Mouse (Mus musculus): ENCODE results near the gene Rap1gap.

The Rap1gap gene

DNA sequence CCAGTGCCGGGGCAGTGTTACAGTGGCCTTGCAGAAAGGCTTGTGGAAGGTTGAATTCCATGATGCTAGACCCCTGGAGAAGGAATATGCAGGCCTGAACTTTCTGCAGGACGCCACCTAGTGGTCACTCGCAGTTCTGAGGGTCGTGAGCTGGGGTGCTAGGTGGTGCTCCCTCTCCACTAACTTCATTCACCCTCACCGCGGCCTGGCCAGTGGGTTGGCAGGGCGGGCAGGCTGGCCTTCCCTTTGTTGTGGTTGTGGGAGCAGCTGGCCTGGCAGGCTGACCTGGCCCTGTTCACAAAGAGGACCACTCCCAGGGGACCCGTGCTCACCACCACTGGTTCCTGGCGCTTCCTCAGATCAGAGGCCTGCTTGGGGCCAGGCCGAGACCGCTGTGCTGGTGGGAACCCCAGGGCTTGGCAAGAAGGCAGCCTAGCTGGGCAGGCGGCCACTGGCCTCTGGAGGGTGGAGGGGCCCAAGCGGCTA is 80.0 kb downstream of the Rap1gap start:
- DNase-seq (ENCODE audit: extremely low read depth, low read depth): no peak

- DNase-seq (ENCODE audit: extremely low read depth, low read depth): no peak
These were observed 82.6 kb downstream of the Rap1gap start for GRCm38 (mm10) chr4:137747091-137747490.

DNA sequence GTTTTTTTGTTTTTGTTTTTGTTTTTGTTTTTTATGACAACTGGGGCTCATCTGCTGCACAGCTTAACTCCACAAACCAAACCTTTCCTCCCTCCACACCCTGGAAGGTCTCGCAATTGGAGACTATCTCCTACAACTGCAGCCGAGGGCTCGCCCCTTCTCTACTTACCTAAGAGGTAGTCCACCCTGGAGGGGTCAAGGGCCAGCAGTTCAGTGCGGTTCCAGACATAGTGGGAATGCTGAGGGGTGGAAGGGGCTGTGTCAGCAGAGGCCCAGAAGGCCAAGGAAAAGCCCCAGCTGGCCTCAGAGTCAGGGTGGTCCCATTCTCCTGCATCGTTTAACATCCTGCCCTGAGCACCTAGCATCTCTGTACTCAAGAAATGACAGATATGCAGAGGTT is 83.1 kb downstream of the Rap1gap start:
- no peak for DNase-seq (ENCODE audit: extremely low read depth, low read depth)

- no peak for DNase-seq (ENCODE audit: extremely low read depth, low read depth)
These were observed 84.2 kb downstream of the Rap1gap start for GRCm38 (mm10) chr4:137748726-137749125.

DNA sequence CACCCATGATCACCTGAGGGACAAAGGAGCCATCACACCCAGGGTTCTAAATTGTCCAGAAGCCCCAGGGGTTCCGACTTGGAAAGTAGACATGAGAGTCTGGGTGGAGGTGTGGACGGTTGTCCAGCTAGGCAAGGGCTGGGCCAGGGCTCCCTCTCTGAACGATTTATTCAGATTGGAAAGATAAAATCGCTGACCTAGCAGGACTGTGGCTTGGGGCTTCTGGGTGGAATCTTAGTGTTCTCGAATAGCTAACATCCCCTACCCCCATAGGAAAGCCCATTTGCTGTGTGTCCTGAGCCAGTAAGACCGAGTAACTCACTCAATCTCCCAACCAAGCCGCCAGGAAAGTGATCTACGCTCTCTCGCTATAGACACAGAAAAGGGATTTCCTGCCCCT is 85.2 kb downstream of the Rap1gap start:
- no peak for DNase-seq (ENCODE audit: extremely low read depth, low read depth)

GRCm38 (mm10) chr4:137750121-137750520 is 85.6 kb downstream of the Rap1gap start:
- no peak for DNase-seq (ENCODE audit: extremely low read depth, low read depth)

GRCm38 (mm10) chr4:137751310-137751709 is 86.8 kb downstream of the Rap1gap start:
- peak; percentile 80 for DNase-seq (ENCODE audit: extremely low read depth, low read depth)

GRCm38 (mm10) chr4:137751717-137752116 is 87.2 kb downstream of the Rap1gap start:
- no peak for DNase-seq (ENCODE audit: extremely low read depth, low read depth)

DNA sequence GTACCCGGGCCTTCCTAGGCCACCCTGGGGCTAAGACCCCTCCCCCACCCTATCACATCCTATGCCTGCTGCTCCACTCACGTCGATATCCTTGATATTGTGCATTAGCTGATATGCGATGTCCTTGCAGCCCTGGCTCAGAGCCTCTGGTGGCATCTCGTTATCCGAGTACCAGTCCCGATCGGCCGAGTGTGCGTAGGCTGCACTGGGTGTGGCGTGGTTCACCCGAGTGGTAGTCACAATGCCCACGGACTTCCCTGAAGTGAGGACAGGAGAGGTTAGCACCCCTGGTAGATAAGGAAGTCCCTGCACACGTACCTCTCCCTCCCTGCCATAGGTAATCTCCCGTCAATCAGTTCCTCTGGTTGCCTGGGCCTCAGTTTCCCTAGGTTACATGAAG is 87.9 kb downstream of the Rap1gap start:
- no peak for DNase-seq (ENCODE audit: extremely low read depth, low read depth)

GRCm38 (mm10) chr4:137753199-137753598 is 88.7 kb downstream of the Rap1gap start:
- no peak for DNase-seq (ENCODE audit: extremely low read depth, low read depth)

DNA sequence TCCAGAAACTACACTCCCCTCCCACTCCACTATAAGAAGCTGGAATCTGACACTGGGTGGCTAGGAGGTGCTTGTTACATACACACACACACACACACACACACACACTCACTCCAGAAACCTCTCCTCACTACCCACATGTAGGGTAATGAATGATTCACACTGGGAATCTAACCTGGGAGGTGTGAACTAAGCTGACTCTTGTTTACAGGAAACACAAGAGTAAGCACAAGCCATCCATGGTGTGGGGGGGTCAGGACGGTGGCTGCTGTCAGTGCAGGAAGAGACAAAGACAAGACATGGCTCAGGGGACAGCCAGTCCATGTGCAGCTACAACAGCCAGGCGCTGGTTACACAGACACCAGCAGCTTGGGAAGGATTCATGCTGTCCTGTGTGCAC is 89.9 kb downstream of the Rap1gap start:
- DNase-seq (ENCODE audit: extremely low read depth, low read depth): no peak

DNA sequence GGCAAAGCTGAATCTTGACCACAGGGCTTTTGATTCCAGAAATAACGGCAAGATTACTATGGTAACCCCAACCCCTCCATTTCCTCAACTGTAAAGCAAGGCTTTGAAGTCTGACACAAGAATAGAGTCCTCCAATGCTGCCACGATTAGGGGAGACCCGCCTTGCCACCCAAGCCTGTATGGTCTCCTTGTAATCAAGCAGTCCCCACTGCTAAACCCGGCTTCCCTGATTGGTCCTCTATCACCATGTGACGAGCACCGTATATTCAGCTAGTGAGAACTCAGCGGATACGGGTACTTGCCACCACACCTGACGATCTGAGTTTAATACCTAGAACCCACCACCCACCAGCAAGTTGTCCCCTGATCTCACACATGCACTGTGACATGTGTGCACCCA is 98.4 kb downstream of the Rap1gap start:
- no peak for DNase-seq (ENCODE audit: extremely low read depth, low read depth)

GRCm38 (mm10) chr4:137763920-137764495 is 99.5 kb downstream of the Rap1gap start:
- DNase-seq (ENCODE audit: extremely low read depth, low read depth): no peak

- DNase-seq (ENCODE audit: extremely low read depth, low read depth): no peak
These were observed 100.1 kb downstream of the Rap1gap start for GRCm38 (mm10) chr4:137764621-137765020.

- DNase-seq (ENCODE audit: extremely low read depth, low read depth): no peak
These were observed 101.0 kb downstream of the Rap1gap start for GRCm38 (mm10) chr4:137765554-137765971.

DNA sequence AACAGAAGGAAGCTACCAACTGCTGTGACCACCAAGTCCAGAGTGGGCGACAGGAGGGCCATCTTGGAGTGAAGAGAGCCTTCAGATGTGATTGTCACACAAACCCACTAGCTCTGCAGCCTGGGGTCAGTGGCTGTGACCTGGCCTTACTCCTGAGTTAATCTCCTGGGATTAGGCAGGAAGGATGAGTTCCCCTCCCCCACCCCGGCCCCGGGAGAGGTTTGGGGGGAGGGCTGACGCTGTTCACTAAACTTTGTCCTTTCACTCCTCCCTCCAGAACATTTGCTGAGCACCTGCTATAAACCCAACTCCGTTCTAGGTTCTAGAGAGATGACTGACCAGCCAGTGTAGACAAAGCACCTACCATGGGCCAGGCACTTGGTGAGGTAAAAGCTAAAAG is 101.8 kb downstream of the Rap1gap start:
- no peak for DNase-seq (ENCODE audit: extremely low read depth, low read depth)

GRCm38 (mm10) chr4:137768381-137768780 is 103.9 kb downstream of the Rap1gap start:
- no peak for DNase-seq (ENCODE audit: extremely low read depth, low read depth)

GRCm38 (mm10) chr4:137768831-137769230 is 104.3 kb downstream of the Rap1gap start:
- no peak for DNase-seq (ENCODE audit: extremely low read depth, low read depth)

DNA sequence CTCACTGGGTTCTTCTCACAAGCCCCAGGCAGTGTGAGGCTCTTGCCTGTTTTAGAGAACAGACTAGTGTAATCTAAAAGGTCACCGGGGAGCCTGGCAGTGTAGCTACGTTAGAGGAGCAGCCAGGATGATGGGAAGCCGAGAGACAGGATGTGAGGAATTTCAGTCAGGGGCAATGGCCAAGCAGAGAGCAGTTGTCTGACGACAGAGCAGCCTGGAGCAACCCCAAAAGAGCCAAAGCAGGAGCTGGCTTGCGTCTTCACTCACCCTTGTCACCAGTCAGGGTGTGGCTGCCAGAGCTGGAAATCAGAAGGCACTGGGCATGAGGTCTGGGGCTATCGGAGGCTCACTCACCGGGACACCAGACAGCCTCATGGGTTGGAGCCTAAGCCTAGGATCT is 105.1 kb downstream of the Rap1gap start:
- DNase-seq (ENCODE audit: extremely low read depth, low read depth): no peak

- DNase-seq (ENCODE audit: extremely low read depth, low read depth): no peak
These were observed 106.5 kb downstream of the Rap1gap start for GRCm38 (mm10) chr4:137770901-137771612.

- DNase-seq (ENCODE audit: extremely low read depth, low read depth): no peak
These were observed 107.2 kb downstream of the Rap1gap start for GRCm38 (mm10) chr4:137771749-137772148.

DNA sequence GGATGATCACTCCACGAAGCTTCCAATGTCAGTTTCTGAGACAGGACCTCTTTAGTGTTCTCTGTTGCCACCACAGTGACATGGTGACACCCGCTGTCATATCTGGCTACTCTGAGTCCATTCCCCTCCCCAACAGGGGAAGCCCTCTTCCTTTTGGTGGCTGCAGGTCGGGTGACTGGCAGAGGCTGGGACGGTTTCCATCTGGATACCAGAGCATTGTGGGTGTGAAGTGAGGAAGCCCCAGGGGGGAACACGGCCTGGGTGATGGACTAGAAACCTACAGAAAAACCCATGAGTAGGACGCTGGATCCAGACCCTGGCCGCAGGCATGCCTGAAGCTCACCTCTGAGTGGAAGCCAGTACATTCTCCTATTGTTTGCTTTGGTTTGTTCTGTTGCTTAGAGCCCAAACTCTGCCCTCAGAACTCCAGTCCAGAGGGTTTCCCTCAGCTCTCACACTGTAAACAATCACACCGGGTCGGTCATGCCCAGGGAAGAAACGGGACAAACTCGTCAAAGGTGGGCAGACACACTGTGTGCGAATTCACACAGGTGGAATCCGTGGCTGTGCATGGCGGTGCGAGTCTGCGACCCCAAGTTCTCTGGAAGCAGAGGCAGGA is 108.0 kb downstream of the Rap1gap start:
- no peak for DNase-seq (ENCODE audit: extremely low read depth, low read depth)
